Mouse (Mus musculus): ENCODE results near the gene Rfx2. TPM values are rescaled to one million over a fixed set of nuclear protein-coding genes. Genes with fewer than 3 reads are reported as not detected.

The Rfx2 gene
- polyA plus RNA-seq, 1 experiment from 2014 or later = 5.5 TPM

DNA sequence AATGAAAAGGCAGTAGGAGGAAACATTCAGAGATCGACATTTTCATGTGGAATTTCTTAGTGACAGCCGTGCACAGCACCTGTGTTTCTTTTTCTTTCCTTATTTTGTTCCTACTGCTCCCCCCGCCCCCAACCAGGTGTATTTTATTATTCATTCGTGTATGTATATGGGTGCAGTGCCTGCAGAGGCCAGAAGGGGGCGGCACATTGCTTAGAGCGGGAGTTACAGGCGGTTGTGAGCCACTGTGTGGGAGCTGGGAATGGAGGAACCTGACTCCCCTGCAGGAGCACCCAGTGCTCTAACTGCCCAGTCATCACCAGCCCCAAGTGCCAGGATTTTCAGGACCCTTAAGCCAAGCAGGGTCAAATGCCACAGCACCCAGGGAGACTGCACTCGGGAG lies 94.3 kb downstream of the Rfx2 start:
- H3K4me3 ChIP-seq (replicated peaks; ENCODE audit: low read length) = no peak overlapping the region
- 34% methylated on average over 8 of the region's 8 CpGs for whole genome bisulfite sequencing
- H3K27ac ChIP-seq (ENCODE audit: low read length) = no peak overlapping the region
- no peaks in the 10 kb centered on the region for H3K36me3 ChIP-seq (ENCODE audit: control insufficient read depth, insufficient read depth, low read length)
- H3K4me2 ChIP-seq (ENCODE audit: low read depth, low read length) = no peak overlapping the region
- no peak for ATAC-seq (ENCODE audit: insufficient read depth, low FRiP score)
- H3K27me3 ChIP-seq (ENCODE audit: control insufficient read depth, insufficient read depth, low read length) = no peaks in the 10 kb centered on the region
- H3K4me1 ChIP-seq (ENCODE audit: control insufficient read depth, insufficient read depth, low read length) = no peaks in the 10 kb centered on the region
- H3K9ac ChIP-seq (ENCODE audit: low read length) = no peak overlapping the region
- 0 out of 2 replicates have a peak, but pooled peaks cover 4% of the 10 kb centered on the region for H3K9me3 ChIP-seq (replicated peaks; ENCODE audit: control insufficient read depth, low read length)

DNA sequence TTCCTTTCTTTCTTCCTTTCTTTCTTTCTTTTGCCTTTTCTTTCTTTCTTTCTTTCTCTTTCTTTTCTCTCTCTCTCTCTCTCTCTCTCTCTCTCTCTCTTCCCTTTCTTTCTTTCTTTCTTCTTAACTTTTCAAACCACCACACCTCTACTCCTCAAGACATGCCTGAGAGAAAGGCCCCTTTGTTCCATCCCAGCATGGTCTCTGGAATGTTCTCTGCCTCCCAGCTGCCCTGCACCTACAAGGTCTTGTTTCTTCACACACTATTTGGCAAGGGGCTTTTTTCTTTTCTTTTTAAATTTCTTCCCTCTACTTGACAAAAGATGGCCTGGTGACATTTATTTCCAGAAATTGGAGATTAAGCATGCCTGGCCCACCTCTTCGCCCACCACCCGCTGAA lies 101.2 kb downstream of the Rfx2 start:
- Histone ChIP-seq H3K9ac (ENCODE audit: low read length) (no peak overlapping the region), H3K9me3 (replicated peaks; ENCODE audit: control insufficient read depth, low read length) (no peaks in the 10 kb centered on the region), H3K36me3 (ENCODE audit: control insufficient read depth, insufficient read depth, low read length) (no peaks in the 10 kb centered on the region), H3K4me3 (replicated peaks; ENCODE audit: low read length) (no peak overlapping the region), H3K27ac (ENCODE audit: low read length) (no peak overlapping the region), H3K4me2 (ENCODE audit: low read depth, low read length) (no peak overlapping the region), H3K27me3 (ENCODE audit: control insufficient read depth, insufficient read depth, low read length) (no peaks in the 10 kb centered on the region), H3K4me1 (ENCODE audit: control insufficient read depth, insufficient read depth, low read length) (peaks cover 26% of the 10 kb centered on the region)
- 71% methylated on average over 2 of the region's 2 CpGs for WGBS
- ATAC-seq (ENCODE audit: insufficient read depth, low FRiP score) = no peak

DNA sequence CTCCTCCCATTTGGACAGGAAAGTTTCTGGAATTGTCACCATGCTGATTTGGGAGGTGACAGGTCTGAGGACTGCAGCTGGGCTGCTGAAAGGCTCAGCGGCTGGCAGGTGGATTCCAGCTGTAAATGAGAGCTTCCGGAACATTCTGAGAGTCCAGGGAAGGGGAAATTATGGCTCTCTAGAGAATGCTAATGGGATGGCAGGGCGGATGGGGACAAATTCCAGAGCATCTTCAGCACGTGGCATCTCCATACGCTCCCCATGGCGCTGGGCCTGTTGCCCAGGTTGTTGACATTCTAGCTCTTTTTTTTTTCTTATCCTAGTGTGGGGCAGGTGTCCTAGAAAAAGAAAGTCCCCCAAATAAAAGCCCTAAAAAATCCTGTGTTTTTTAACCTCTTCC lies 101.7 kb downstream of the Rfx2 start:
- Histone ChIP-seq H3K36me3 (ENCODE audit: control insufficient read depth, insufficient read depth, low read length) (no peaks in the 10 kb centered on the region), H3K27ac (ENCODE audit: low read length) (no peak overlapping the region), H3K27me3 (ENCODE audit: control insufficient read depth, insufficient read depth, low read length) (no peaks in the 10 kb centered on the region), H3K9me3 (replicated peaks; ENCODE audit: control insufficient read depth, low read length) (no peaks in the 10 kb centered on the region), H3K4me2 (ENCODE audit: low read depth, low read length) (no peak overlapping the region), H3K9ac (ENCODE audit: low read length) (no peak overlapping the region; the same call in 1 of the 2 replicates), H3K4me1 (ENCODE audit: control insufficient read depth, insufficient read depth, low read length) (peaks cover 26% of the 10 kb centered on the region), H3K4me3 (replicated peaks; ENCODE audit: low read length) (no peak overlapping the region)
- ATAC-seq (ENCODE audit: insufficient read depth, low FRiP score) = no peak
- WGBS = 42% methylated on average over 6 of the region's 6 CpGs

DNA sequence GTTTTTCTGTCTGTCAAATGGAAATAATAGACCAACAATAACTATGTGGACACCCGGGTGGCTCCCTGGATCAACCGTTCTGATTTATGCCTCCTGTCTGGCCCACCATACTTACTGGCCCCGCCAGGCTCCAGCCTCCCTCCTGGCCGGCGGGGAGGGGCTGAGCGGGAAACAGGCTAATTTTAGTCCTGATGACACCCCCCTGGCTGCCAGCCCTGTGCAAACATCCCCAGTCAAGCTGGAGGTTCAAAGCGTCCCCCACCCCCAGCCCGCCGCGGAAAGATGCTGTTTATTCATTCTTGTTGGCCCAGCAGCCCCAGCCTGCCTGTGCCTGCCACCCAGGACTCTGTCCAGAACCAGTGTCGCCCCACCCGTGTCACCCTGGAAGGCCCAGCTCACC lies 102.7 kb downstream of the Rfx2 start:
- Histone ChIP-seq H3K27ac (ENCODE audit: low read length) (peak overlapping the region; percentile 73; the same call in 1 of the 2 replicates), H3K4me3 (replicated peaks; ENCODE audit: low read length) (no peak overlapping the region), H3K4me2 (ENCODE audit: low read depth, low read length) (peak overlapping the region; percentile 34), H3K36me3 (ENCODE audit: control insufficient read depth, insufficient read depth, low read length) (no peaks in the 10 kb centered on the region), H3K9ac (ENCODE audit: low read length) (peak overlapping the region; percentile 37; the same call in 1 of the 2 replicates), H3K27me3 (ENCODE audit: control insufficient read depth, insufficient read depth, low read length) (no peaks in the 10 kb centered on the region), H3K9me3 (replicated peaks; ENCODE audit: control insufficient read depth, low read length) (no peaks in the 10 kb centered on the region), H3K4me1 (ENCODE audit: control insufficient read depth, insufficient read depth, low read length) (peaks cover 26% of the 10 kb centered on the region)
- 7% methylated on average over 12 of the region's 12 CpGs for WGBS
- peak; percentile 34; the same call in 1 of the 2 replicates for ATAC-seq (ENCODE audit: insufficient read depth, low FRiP score)

DNA sequence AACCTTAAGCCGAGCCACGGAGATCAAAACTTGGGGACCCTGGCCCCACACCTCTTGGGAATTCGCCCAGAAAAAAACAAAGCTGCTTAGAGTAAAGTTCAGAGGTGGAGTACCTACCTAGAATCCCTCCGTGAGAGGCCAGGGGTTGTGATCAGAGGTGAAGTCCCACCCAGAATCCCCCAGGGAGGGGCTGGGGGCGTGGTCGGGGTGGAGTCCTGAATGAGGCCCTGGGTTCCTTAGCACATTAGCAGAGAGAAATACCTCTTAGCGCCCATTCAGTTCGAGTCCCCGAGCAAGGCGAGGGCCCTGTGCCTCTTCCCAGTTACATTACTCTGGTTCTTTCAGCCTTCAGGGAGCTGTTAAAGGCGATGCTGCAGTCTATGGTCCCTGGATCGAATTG lies 103.2 kb downstream of the Rfx2 start:
- Histone ChIP-seq H3K4me3 (replicated peaks; ENCODE audit: low read length) (no peak overlapping the region), H3K4me2 (ENCODE audit: low read depth, low read length) (peak overlapping the region; percentile 34; the same call in 1 of the 2 replicates), H3K9ac (ENCODE audit: low read length) (peak overlapping the region; percentile 35), H3K27me3 (ENCODE audit: control insufficient read depth, insufficient read depth, low read length) (no peaks in the 10 kb centered on the region), H3K4me1 (ENCODE audit: control insufficient read depth, insufficient read depth, low read length) (peaks cover 26% of the 10 kb centered on the region), H3K36me3 (ENCODE audit: control insufficient read depth, insufficient read depth, low read length) (no peaks in the 10 kb centered on the region), H3K9me3 (replicated peaks; ENCODE audit: control insufficient read depth, low read length) (no peaks in the 10 kb centered on the region), H3K27ac (ENCODE audit: low read length) (peak overlapping the region; percentile 73)
- WGBS = 8% methylated on average over 12 of the region's 12 CpGs
- ATAC-seq (ENCODE audit: insufficient read depth, low FRiP score) = peak; percentile 24; the same call in 1 of the 2 replicates

DNA sequence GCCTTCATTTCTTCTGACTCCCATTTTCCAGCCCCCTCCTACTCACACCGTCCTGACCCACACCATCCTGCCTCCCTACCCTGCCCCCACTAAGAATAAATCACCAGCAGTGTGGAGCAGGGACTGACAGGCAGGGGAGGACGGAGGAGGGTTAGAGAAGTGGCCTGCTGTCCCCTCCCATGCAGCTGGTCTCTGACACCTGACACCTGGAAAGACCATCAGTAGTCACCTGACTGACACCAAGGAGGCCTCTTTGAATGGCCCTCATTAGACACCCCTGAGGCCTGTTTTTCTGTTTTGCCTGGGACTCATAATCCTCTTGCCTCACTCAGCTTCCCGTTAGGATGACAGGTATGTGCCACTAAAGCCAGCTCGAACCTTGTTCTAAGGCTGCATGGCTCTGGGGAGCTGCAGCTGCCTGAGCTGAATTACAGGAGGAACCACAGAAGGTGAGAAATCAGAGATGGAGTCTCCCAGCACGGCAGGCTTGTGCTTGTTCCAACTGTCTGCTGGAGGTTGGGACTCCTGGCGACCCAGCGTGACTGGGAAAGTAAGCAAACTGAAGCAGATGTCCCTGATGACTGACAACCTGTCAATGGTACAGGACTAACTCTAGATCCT lies 103.7 kb downstream of the Rfx2 start:
- peaks cover 26% of the 10 kb centered on the region for H3K4me1 ChIP-seq (ENCODE audit: control insufficient read depth, insufficient read depth, low read length)
- no peaks in the 10 kb centered on the region for H3K36me3 ChIP-seq (ENCODE audit: control insufficient read depth, insufficient read depth, low read length)
- peak overlapping the region; percentile 34; the same call in 1 of the 2 replicates for H3K4me2 ChIP-seq (ENCODE audit: low read depth, low read length)
- H3K9ac ChIP-seq (ENCODE audit: low read length) = peak overlapping the region; percentile 35
- no peaks in the 10 kb centered on the region for H3K9me3 ChIP-seq (replicated peaks; ENCODE audit: control insufficient read depth, low read length)
- no peak overlapping the region for H3K4me3 ChIP-seq (replicated peaks; ENCODE audit: low read length)
- H3K27me3 ChIP-seq (ENCODE audit: control insufficient read depth, insufficient read depth, low read length) = no peaks in the 10 kb centered on the region
- peak overlapping the region; percentile 73 for H3K27ac ChIP-seq (ENCODE audit: low read length)
- WGBS = 12% methylated on average over 7 of the region's 7 CpGs
- no peak for ATAC-seq (ENCODE audit: insufficient read depth, low FRiP score)

Other genes starting within 250 kb of the Rfx2 start
- gene Safb2, start 246.4 kb downstream of the Rfx2 start, polyA plus RNA-seq (2015; fragmentation: Nextera tagmentation; extraction: Ambion mirVana) = 55.0 and 59.9 TPM in 2 replicates
- gene Safb, start 246.2 kb downstream of the Rfx2 start, polyA plus RNA-seq (2015; fragmentation: Nextera tagmentation; extraction: Ambion mirVana) = 78.9 and 88.5 TPM in 2 replicates
- 240 and 266 TPM in 2 replicates for gene 2410015M20Rik, start 221.2 kb downstream of the Rfx2 start, polyA plus RNA-seq (2015; fragmentation: Nextera tagmentation; extraction: Ambion mirVana)
- gene Rpl36, start 217.6 kb downstream of the Rfx2 start, polyA plus RNA-seq (2015; fragmentation: Nextera tagmentation; extraction: Ambion mirVana) = 1,502 and 1,716 TPM in 2 replicates
- gene Lonp1, start 204.1 kb downstream of the Rfx2 start, polyA plus RNA-seq (2015; fragmentation: Nextera tagmentation; extraction: Ambion mirVana) = 40.7 and 42.9 TPM in 2 replicates
- 0.17 and 0.65 TPM in 2 replicates for gene Catsperd, start 202.9 kb downstream of the Rfx2 start, polyA plus RNA-seq (2015; fragmentation: Nextera tagmentation; extraction: Ambion mirVana)
- gene Ranbp3, start 157.7 kb downstream of the Rfx2 start, polyA plus RNA-seq (2015; fragmentation: Nextera tagmentation; extraction: Ambion mirVana) = 75.6 and 79.7 TPM in 2 replicates
- gene Ndufa11, start 113.2 kb downstream of the Rfx2 start, polyA plus RNA-seq (2015; fragmentation: Nextera tagmentation; extraction: Ambion mirVana) = 426 and 434 TPM in 2 replicates
- gene Vmac, start 113.0 kb downstream of the Rfx2 start, polyA plus RNA-seq (2015; fragmentation: Nextera tagmentation; extraction: Ambion mirVana) = 19.6 and 20.2 TPM in 2 replicates
- 4.5 and 6.2 TPM in 2 replicates for gene Nrtn, start 73.5 kb downstream of the Rfx2 start, polyA plus RNA-seq (2015; fragmentation: Nextera tagmentation; extraction: Ambion mirVana)
- gene Dus3l, start 66.3 kb downstream of the Rfx2 start, polyA plus RNA-seq (2015; fragmentation: Nextera tagmentation; extraction: Ambion mirVana) = 40.5 and 41.9 TPM in 2 replicates
- 1.0 and 1.1 TPM in 2 replicates for gene Prr22, start 60.8 kb downstream of the Rfx2 start, polyA plus RNA-seq (2015; fragmentation: Nextera tagmentation; extraction: Ambion mirVana)
- not detected in 2 replicates for gene Acsbg2, start 43.4 kb upstream of the Rfx2 start, polyA plus RNA-seq (2015; fragmentation: Nextera tagmentation; extraction: Ambion mirVana)
- 0.45 and 0.60 TPM in 2 replicates for gene 1700061G19Rik, start 44.5 kb upstream of the Rfx2 start, polyA plus RNA-seq (2015; fragmentation: Nextera tagmentation; extraction: Ambion mirVana)
- 22.4 and 25.5 TPM in 2 replicates for gene Mllt1, start 104.4 kb upstream of the Rfx2 start, polyA plus RNA-seq (2015; fragmentation: Nextera tagmentation; extraction: Ambion mirVana)
- gene Acer1, start 151.1 kb upstream of the Rfx2 start, polyA plus RNA-seq (2015; fragmentation: Nextera tagmentation; extraction: Ambion mirVana) = 0.46 and 1.0 TPM in 2 replicates
- gene Clpp, start 159.3 kb upstream of the Rfx2 start, polyA plus RNA-seq (2015; fragmentation: Nextera tagmentation; extraction: Ambion mirVana) = 129 and 130 TPM in 2 replicates
- gene Alkbh7, start 166.3 kb upstream of the Rfx2 start, polyA plus RNA-seq (2015; fragmentation: Nextera tagmentation; extraction: Ambion mirVana) = 31.1 and 35.7 TPM in 2 replicates
- gene Pspn, start 169.0 kb upstream of the Rfx2 start, polyA plus RNA-seq (2015; fragmentation: Nextera tagmentation; extraction: Ambion mirVana) = 0.56 TPM in 1 of 2 replicates, not detected in the other
- 58.0 and 63.2 TPM in 2 replicates for gene Gtf2f1, start 180.3 kb upstream of the Rfx2 start, polyA plus RNA-seq (2015; fragmentation: Nextera tagmentation; extraction: Ambion mirVana)
- gene Gm17949, start 180.5 kb upstream of the Rfx2 start, polyA plus RNA-seq (2015; fragmentation: Nextera tagmentation; extraction: Ambion mirVana) = 0.67 and 0.90 TPM in 2 replicates
- 18.6 and 20.1 TPM in 2 replicates for gene Khsrp, start 200.5 kb upstream of the Rfx2 start, polyA plus RNA-seq (2015; fragmentation: Nextera tagmentation; extraction: Ambion mirVana)
- gene Slc25a41, start 210.6 kb upstream of the Rfx2 start, polyA plus RNA-seq (2015; fragmentation: Nextera tagmentation; extraction: Ambion mirVana) = not detected in 2 replicates
- 62.6 and 65.5 TPM in 2 replicates for gene Crb3, start 228.1 kb upstream of the Rfx2 start, polyA plus RNA-seq (2015; fragmentation: Nextera tagmentation; extraction: Ambion mirVana)
- gene Slc25a23, start 228.8 kb upstream of the Rfx2 start, polyA plus RNA-seq (2015; fragmentation: Nextera tagmentation; extraction: Ambion mirVana) = 6.5 and 7.4 TPM in 2 replicates
- gene Dennd1c, start 247.5 kb upstream of the Rfx2 start, polyA plus RNA-seq (2015; fragmentation: Nextera tagmentation; extraction: Ambion mirVana) = 6.3 and 6.6 TPM in 2 replicates